Mouse (Mus musculus): Measurements from ENCODE around the gene Abhd11.

DNA sequence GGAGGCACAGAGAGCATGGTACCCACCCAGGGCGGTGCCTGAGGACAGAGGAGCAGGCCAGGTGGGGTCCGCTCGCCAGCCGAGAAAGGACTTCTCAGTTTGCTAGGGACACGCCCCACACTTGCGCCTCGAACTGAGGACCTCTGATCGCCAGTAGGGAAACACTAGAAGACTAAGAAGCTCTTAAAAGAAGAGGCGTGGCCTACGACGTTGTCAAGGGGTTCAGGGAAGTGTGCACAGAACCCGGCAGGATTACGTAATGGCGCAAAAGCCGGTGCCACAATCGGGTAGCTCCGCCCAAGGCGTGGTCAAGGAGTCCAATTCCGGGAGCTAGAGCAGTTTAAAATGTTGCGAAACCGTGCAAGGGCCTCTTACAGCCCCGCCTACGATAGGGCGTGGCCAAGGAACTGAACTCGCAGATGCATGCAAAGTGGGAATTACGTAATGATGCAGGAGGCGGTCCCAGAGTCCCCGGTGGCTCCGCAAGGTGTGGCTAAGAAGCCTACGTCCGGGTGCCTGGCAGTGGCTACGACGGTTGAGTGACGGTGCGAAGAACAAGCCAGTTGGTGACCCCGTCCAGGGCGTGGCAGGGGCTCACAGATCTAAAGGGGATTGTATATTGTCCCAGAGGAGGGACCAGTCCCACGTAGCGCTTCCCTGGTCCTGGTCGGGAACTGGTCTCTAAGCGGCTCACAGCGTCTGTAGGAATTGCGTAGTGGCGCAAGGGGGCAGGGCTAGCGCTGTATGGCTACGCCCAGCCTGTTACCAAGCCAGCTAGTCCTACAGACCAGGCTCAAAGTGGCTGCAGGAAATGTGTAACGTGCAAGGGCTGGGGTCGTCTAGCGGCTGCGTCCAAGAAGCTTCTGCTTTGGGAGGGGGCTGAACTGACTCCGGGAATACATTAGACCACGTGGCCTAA, at the start of gene Abhd11:
- 0 out of 2 replicates have a peak, but pooled peaks have one; percentile 8 for TF ChIP-seq CTCF (IDR thresholded peaks at IDR 0.05)
- TF ChIP-seq EP300 (IDR thresholded peaks at IDR 0.05; ENCODE audit: insufficient read depth, low read depth, low read length): peak; percentile 70

Measured in heart, adult 2 months (tissue).